Mouse (Mus musculus): Measurements from ENCODE around the gene Zfp74. TPM values are rescaled to one million over a fixed set of nuclear protein-coding genes. Genes with fewer than 3 reads are reported as not detected.
A peak's percentile ranks its signal among the peaks of the same experiment; 100 is the strongest.

Gene Zfp74
- total RNA-seq, 4 experiments from 2014 or later = 4.9 to 7.3 (median 6.3) TPM

DNA sequence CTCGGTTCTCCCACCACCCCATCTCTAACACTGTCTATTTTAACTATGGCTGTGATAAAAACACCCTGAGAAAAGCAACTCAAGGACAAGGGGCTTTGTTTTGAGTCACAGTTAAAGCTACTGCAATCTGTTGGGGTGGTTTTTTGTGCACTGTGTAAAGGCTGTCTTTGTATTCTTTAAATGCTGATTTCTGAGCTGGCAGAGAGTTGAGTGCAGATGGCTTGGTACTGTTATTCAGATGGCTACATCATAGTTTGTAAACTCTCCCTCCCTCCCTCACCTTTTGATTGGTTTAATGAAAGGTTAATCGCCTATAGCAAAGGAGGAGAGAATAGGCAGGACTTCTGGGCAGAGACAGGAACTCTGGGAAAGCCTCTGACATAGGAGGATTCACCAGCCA, 9.7 kb downstream of the Zfp74 start:
- DNase-seq (ENCODE audit: low spot score in 2 of 2) = no peak

DNA sequence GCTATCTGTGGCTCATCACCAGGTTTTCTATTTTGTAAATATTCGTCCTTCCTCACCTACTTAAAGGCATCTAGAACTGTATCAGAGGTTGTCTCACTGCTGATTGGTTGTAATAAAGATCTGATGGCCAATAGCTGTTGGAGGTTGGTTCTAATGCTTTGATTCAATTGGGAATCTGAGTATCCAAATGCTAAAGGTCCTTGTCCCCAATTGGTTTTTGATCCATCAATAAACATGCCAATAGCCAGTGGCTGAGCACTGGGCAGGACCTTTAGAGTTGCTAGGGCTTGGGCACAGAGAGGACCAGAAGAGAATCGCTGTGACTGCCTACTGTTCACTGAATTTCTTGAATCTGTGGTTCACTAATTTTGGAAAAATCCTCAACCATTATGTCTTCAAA, 10.2 kb downstream of the Zfp74 start:
- DNase-seq (ENCODE audit: low spot score in 2 of 2) = no peak

DNA sequence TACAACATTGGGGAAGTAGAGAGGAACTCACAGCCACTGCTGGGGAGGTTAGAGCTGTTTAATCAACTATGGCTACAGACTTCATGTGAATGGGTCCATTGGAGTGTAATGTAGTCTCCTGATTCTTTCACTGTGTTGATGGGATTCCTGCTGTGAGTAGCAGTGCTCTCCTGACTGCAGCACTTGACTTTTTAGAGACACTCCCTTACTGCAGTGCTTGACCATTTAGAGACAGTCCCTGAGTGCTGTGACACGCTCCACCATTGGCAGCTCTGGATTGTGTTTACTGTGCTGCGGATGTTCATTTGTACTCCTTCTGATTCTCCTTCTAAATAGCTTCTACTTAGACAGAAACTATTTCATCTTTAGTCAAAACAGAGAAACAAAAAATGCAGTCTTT, 11.1 kb downstream of the Zfp74 start:
- DNase-seq (ENCODE audit: low spot score in 2 of 2) = no peak

DNA sequence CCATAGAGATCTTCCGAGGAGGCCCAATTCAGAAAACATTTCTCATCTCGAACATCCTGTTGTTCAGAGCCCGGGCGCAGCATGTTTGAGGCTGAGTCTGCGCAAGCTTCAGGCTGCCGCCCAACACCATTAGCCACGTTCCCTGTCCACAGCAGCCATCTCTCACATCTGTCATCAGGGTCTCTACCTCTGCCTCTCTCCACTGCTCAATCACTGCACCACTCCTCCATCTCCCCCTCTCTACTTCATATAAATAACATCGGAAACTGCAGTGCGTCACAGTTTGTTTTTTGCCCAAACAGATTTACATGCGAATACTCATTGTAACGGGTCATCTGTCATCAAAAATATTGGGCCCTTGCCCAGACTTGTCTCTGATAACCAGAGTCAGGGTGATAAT, 12.9 kb downstream of the Zfp74 start:
- no peak for DNase-seq (ENCODE audit: low spot score in 2 of 2)

DNA sequence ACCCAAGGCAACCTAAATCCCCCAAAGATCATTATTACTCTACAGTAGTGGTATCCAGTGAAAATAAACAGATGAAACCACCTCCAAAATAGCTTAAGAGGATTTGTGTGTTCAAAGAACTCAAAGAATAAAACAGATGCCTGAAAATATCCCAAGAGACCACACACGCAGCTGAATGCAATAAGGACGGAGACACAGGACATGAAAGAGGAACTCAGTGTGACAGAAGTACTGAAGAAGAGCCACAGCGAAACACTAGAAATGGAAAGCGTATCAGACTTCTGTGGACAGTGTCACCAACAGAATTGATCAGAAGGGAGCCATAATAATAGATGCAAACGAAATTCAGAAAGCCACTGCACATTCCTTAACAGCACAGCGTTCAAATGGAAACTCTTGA, 15.0 kb downstream of the Zfp74 start:
- DNase-seq (ENCODE audit: low spot score in 2 of 2) = no peak

DNA sequence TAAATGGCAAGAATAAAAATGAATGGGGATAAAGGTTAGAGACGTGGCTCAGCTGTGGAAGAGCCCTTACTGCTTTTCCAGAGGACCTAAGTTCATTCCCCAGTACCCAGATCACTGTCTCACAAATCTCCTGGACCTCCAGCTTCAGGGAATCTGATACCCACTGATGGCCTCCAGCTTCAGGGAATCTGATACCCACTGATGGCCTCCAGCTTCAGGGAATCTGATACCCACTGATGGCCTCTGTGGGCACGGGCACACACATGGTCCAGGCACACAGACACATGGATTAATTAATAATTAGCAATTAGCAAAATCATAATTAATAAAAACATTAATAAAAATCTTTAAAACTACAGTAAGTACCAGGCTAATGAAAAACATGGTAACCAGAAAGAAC, 31.1 kb downstream of the Zfp74 start:
- DNase-seq (ENCODE audit: low spot score in 2 of 2) = peak in 1 of 2 experiments; percentile 43

DNA sequence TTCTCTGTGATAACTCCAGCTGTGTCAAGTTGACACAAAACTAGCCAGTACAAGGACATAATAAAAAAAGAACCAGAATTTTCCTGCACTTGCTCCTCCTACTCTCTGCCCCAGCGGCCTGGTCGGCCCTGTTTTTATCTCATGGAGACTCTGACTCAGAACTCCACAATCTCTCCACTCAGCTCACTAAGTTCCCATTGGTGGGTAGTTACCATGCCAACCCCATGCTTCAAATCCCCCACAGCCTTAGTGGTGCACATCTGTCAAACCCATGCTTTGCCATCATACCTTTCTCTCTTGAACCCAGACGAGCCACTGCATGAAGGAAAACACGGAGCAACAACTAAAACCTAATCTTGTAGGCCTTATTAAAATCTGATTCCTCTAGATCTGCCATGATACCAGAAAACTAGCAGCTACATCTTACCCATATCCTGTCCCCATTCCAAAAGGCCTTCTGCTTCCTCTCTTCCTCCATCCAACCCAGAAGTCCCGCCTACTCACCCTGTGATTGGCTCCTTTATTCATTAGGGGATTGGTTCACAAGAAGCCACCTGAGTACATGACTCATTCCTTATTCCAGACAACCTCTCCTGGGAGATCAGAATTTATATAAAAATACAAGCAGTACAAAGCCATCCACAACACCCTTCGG, 32.3 kb downstream of the Zfp74 start:
- no peak for DNase-seq (ENCODE audit: low spot score in 2 of 2)

DNA sequence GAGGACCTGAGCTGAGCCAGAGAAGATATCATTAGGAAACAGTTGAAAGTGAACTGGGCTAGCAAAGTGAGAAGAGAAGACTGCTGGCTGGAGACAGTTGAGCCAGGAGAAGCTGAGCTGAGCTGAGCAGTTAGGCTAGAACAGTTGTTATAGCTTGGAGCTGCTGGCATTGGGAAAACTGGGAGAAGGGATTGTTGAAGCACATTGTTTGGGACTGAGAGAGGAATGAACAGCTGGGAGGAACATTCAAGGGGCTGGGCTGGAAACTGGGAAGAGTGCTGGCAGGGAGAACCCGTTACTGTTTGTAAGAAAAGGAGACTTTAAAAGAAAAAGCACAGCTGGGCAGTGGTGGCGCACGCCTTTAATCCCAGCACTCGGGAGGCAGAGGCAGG, 35.8 kb downstream of the Zfp74 start:
- no peak for DNase-seq (ENCODE audit: low spot score in 2 of 2)

DNA sequence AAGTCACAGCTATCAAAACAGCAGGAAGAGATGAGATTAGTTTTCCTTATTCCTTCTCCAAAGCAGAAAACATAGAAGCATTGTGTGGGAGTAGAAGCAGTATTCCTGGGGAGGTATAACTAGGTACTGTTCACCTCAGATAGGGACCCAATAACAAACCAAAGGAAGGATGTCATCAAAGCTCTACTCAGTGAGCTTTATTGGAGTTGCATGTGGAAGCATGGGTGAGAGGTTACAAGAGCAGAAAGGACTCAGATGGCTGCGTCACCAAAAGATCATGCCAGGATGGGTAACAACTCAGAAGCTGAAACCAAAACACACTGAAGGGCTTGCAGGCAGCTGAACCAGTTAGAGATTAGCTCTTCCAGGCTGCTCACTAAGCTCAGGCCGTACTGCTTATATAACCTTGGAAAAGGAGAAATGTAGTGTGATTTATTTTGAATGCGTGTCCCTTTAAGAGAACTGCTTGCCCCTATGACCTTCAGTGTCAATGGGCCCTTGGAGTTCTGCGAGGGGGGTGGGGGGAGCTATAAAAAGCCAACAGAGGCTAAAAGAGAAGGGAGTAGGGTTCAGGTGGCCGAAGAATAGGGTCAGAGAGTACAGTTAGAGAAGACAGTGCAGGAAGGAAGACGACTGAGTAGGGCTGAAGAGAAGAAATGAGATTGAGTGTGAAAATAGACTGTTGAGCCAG, 36.4 kb downstream of the Zfp74 start:
- DNase-seq (ENCODE audit: low spot score in 2 of 2) = no peak

DNA sequence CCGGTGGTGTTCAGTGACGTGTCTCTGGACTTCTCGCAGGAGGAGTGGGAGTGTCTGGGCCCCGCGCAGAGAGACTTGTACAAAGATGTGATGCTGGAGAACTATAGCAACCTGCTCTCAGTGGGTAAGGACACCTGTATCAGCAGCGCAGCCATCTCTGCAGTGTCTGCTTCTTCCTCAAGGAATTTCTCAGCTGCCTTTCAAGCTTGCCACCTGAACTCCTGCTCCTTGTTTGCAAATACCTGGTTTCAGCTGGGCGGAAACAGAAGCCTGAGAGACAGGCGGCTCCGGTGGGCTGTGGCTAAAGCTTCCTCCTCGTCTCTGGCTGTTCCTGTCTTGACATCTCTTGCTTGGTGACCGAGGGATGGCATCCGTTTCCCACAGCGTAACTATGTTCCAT, 41.7 kb downstream of the Zfp74 start:
- DNase-seq (ENCODE audit: low spot score in 2 of 2) = no peak

DNA sequence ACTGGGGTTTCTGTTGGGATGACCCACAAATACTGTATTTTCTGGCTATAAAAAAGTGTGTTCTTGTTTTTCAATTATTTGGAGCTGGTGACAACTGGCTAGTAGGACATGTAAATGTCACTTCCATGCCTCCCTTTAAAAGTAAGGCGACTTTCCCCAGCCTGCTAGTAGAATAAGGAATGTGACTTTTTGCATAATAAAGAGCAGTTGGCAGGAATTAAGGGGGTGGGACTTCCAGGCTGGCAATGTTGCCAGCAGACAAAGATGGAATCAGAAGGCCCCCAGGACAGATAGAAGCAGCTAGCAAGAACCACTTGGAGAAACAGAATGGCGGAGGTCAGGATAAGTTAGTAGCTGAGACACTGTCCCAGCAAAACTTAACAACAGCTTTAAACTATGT, 43.6 kb downstream of the Zfp74 start:
- DNase-seq (ENCODE audit: low spot score in 2 of 2) = no peak

DNA sequence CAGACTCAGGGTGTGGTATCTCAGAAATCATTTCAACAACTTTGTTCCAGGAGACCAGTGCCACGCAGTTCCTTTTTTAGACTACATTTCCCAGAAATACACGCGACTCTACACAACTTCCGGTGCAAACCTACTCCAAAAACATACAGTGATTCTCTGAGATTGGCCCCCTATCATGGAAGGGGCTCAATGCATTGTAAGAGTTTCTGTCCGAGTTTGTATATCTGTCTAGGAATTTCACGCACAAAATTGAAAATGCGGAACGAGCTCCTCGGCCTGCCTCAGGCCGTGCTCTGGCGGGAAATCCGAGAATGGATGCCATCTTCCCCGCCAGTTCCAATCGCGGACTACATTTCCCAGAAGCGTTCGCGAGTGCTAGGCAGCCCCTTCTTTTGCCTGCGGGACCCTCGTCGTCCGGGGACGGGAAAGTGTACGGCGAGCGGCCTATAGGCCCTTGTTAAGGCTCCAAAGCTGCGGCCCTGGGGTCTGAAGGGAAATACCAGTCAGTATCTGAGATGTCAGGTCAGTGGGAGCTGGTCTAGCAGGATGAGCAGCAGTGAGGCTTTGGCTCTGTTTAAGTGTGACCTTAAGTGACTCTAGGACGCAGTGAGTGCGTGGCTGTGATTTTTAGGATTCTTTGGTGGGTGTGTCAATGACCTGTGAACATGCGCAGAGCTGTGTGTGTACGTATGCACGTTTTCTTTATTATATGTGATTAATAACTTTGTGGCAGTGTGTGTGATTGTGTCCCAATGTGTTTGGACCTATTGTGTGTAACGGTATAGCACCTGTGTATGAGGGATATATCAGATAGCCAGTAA, 45.5 kb downstream of the Zfp74 start, which contains the start of gene Zfp383:
TSS of gene Zfp383 (plus strand) at position 94 of the 821 bp plus-strand sequence.
- DNase-seq (ENCODE audit: low spot score in 2 of 2) = peak; percentile 66 to 70

DNA sequence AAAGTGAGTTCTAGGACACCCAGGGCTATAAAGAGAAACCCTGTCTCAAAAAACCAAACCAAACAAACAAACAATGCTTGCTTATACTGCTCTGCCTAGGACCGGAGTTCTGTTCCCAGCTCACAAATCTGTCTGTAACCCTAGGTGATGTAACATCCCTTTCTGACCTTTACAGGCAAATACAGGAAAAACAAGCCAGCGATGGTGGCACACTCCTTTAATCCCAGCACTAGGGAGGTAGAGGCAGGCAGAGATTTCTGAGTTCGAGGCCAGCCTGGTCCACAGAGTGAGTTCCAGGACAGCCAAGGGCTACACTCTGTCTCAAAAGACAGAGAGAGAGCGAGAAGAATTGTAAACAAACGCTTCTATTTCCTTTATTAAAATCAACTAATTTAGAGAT, 46.7 kb downstream of the Zfp74 start:
- DNase-seq (ENCODE audit: low spot score in 2 of 2) = no peak

DNA sequence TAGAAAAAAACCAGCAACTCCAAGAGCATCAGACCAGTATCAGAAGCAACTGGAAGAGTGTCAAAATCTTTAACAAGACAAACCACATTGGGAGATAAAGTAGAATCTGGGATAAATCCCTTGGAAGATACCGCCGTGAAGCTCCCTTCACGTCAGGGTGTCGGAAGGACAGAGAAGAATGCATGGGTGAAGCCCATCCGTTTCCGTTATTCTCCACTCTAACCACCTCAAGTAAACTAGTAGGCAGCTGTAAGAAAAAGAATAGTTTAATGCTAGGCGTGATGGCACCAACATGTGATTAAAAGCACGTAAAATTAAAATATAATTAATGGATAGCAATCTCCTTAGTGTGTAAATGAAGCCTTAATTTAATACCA, 47.2 kb downstream of the Zfp74 start:
- no peak for DNase-seq (ENCODE audit: low spot score in 2 of 2)

DNA sequence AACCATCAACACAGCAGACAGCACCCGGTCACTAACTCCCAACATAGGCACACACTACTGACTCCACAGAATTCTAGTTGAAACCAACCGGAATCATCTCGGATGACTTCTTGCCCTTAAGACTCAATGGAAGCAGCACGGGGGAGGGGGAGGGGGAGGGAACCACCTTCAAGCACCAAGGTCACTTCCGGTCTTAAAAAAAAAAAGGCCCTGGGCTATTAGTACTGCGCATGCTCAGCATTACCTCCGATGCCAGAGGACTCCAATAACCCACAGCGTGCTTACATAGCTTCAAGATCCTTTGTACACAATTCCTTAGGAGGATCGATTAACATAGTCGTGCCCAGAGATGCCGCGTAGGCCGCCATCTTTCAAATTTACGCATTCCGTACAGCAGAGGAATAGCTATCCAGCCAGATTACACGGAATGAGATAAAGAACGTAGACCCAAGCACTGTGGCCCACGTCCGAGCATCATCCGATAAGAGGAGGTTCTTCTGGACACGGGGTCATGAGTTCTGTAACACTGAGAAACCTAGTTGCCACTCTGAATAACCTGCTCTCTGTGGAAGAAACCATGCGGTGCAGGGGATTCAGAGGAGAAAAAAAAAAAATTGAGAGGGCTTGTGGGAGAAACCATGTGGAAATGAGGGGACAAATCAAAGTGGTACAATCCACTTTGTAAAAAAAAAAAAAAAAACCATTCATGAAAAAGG, 47.8 kb downstream of the Zfp74 start, which contains the start of gene Zfp27:
TSS of gene Zfp27 (minus strand) at position 607 of the 716 bp plus-strand sequence.
- DNase-seq (ENCODE audit: low spot score in 2 of 2) = peak; percentile 20 to 24

DNA sequence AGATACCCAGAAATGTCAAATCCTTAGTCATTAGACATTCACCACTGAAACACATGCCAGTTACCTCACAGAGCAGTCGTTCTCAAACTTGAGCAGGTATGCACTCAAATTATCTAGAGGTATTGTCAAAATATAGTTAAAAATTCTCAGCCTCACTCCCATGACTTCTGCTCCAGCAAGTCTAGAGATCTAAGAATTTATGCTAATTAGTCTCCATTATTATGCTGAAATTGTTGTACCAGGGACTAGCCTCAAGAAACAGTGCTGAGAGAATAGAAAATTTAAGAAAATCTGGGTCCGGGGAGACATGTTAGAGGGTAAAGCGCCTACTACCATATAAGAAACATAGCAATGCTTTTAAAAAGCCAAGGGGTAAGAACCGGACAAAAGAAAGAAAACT, 49.8 kb downstream of the Zfp74 start:
- DNase-seq (ENCODE audit: low spot score in 2 of 2) = no peak

DNA sequence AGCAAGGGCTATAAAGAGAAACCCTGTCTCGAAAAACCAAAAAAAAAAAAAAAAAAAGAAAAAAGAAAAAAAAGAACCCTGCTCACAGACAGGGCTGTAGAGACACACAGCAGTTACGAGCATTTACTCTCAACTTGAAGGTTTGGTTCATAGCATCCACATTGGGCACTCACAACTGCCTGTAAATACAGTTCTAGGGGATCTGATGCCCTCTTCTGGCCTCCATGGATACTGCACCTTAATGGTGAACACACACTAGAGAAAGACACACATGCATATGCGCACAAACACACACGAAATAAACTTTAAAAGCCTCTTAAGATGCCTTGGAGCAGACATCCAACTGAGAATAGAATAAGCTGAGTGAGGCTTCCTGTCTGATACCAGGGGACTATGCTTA, 55.5 kb downstream of the Zfp74 start:
- DNase-seq (ENCODE audit: low spot score in 2 of 2) = no peak

DNA sequence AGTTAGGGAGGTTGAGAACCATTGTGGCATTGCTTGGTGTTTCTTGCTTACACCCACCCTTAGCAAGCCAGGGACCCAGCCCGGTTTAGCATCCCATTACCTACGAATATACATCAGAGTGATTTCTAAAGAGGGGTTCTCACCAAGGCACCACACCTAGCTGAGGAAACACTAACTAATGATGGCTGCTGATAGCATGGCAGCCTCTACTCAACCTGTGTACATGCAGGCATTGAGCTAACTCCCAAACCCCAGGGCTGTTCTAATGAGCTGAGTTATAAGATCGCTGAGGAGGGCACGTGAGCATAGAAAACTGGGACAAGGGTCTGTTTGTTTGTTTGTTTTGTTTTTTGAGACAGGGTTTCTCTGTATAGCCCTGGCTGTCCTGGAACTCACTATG, 61.1 kb downstream of the Zfp74 start:
- DNase-seq (ENCODE audit: low spot score in 2 of 2) = no peak

DNA sequence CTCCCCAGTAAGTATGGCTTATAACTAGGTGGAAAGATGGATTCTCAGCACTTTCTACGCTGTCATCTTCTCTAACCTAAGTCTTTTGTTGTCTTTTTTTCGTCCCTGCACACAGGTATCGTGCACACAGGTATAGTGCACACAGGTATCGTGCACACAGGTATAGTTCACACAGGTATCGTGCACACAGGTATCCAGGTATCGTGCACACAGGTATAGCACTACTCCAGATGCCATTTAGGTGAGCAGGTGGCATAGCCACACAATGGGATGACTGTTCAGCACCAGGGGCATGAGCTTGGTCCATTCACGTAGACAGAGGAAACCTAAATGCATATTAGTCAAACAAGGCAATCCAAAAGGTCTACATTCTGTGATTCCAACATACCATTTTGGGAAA, 63.4 kb downstream of the Zfp74 start:
- no peak for DNase-seq (ENCODE audit: low spot score in 2 of 2)

DNA sequence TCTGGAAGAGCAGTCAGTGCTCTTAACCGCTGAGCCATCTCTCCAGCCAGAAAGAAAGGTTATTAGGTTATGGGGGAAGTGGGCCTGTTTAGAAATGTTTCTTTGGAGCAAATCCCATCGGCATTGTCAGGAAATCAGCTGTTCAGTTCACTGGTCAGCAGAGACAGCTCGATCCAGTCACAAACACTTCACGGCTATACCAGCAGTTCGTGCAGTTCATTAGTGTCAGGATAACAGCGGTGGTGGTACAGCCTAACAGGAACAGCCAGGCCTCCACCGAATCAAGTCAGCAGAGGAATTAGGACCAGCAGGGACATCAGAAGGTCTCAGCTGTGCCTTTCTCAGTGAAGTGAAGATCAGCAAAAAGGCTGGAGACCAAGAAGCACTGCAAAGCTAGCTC, 73.0 kb downstream of the Zfp74 start:
- DNase-seq (ENCODE audit: low spot score in 2 of 2) = no peak
